Mouse (Mus musculus): ENCODE data around the gene Ggcx. TPM values are rescaled to one million over a fixed set of nuclear protein-coding genes. Genes with fewer than 3 reads are reported as not detected.
A peak's percentile ranks its signal among the peaks of the same experiment; 100 is the strongest.

Ggcx gene
- total RNA-seq, 2 experiments from 2014 or later, result 31.1 to 31.7 TPM

- intact Hi-C loops (cut with DNase I), result no loop called here
- DNase-seq, result no peak
Measured at GRCm38 (mm10) chr6:72386561-72386960, 27.5 kb upstream of the Ggcx start.

GRCm38 (mm10) chr6:72387816-72388215, 26.3 kb upstream of the Ggcx start:
- intact Hi-C loops (cut with DNase I), result no loop called here

GRCm38 (mm10) chr6:72388266-72388665, 25.8 kb upstream of the Ggcx start:
- DNase-seq, result no peak
- intact Hi-C loops (cut with DNase I), result no loop called here

More at GRCm38 (mm10) chr6:72387816-72388215, 26.3 kb upstream of the Ggcx start:
- DNase-seq, result no peak

GRCm38 (mm10) chr6:72388791-72389329, 25.2 kb upstream of the Ggcx start:
- DNase-seq, result no peak
- intact Hi-C loops (cut with DNase I), result no loop called here

GRCm38 (mm10) chr6:72389471-72389940, 24.6 kb upstream of the Ggcx start:
- no peak for DNase-seq
- intact Hi-C loops (cut with DNase I), result no loop called here

- DNase-seq, result peak; percentile 89 to 93
- intact Hi-C loops (cut with DNase I), result loop anchor here (5.0 kb wide), 1 partner anchor 113 kb away; no protein-coding TSS in a partner anchor
Measured at GRCm38 (mm10) chr6:72389941-72390771, 24.0 kb upstream of the Ggcx start, which contains the start of gene Vamp8. TSS of gene Vamp8 (minus strand) at chr6:72390703.

- intact Hi-C loops (cut with DNase I), result loop anchor here (5.0 kb wide), 1 partner anchor 114 kb away; no protein-coding TSS in a partner anchor
Measured at GRCm38 (mm10) chr6:72390795-72391521, 23.1 kb upstream of the Ggcx start.

GRCm38 (mm10) chr6:72392341-72392740, 21.8 kb upstream of the Ggcx start:
- intact Hi-C loops (cut with DNase I), result loop anchor here (5.0 kb wide), 1 partner anchor 115 kb away; no protein-coding TSS in a partner anchor
- DNase-seq, result no peak

More at GRCm38 (mm10) chr6:72390795-72391521, 23.1 kb upstream of the Ggcx start:
- peak; percentile 72 to 73 for DNase-seq

GRCm38 (mm10) chr6:72396837-72397251, 17.3 kb upstream of the Ggcx start:
- no peak for DNase-seq
- intact Hi-C loops (cut with DNase I), result no loop called here

GRCm38 (mm10) chr6:72399967-72400366, 14.1 kb upstream of the Ggcx start:
- DNase-seq, result no peak
- intact Hi-C loops (cut with DNase I), result loop anchor here (10.0 kb wide), 1 partner anchor 215 kb away; no protein-coding TSS in a partner anchor

GRCm38 (mm10) chr6:72401875-72402274, 12.2 kb upstream of the Ggcx start:
- peak; percentile 80 to 87 for DNase-seq
- intact Hi-C loops (cut with DNase I), result loop anchor here (10.0 kb wide), 1 partner anchor 217 kb away; no protein-coding TSS in a partner anchor

GRCm38 (mm10) chr6:72405356-72405755, 8.8 kb upstream of the Ggcx start:
- no peak for DNase-seq
- intact Hi-C loops (cut with DNase I), result loop anchor here (5.0 to 10.0 kb wide), 2 partner anchors 118 to 221 kb away; no protein-coding TSS in a partner anchor

- DNase-seq, result peak; percentile 76 to 88
- intact Hi-C loops (cut with DNase I), result loop anchor here (2.0 to 10.0 kb wide), 3 partner anchors 44 to 222 kb away; no protein-coding TSS in a partner anchor
Measured at GRCm38 (mm10) chr6:72407119-72407518, 7.0 kb upstream of the Ggcx start.

- intact Hi-C loops (cut with DNase I), result loop anchor here (5.0 to 10.0 kb wide), 2 partner anchors 122 to 225 kb away; no protein-coding TSS in a partner anchor
- peak; percentile 55 to 65 for DNase-seq
Measured at GRCm38 (mm10) chr6:72409567-72409966, 4.5 kb upstream of the Ggcx start.

- intact Hi-C loops (cut with DNase I), result no loop called here
- DNase-seq, result no peak
Measured at GRCm38 (mm10) chr6:72410003-72410402, 4.1 kb upstream of the Ggcx start.

GRCm38 (mm10) chr6:72410518-72410917, 3.6 kb upstream of the Ggcx start:
- DNase-seq, result no peak
- intact Hi-C loops (cut with DNase I), result no loop called here

- intact Hi-C loops (cut with DNase I), result no loop called here
- no peak for DNase-seq
Measured at GRCm38 (mm10) chr6:72415181-72415580, 1.1 kb downstream of the Ggcx start.

GRCm38 (mm10) chr6:72415964-72416772, 2.1 kb downstream of the Ggcx start:
- DNase-seq, result no peak
- intact Hi-C loops (cut with DNase I), result no loop called here

- no peak for DNase-seq
- intact Hi-C loops (cut with DNase I), result no loop called here
Measured at GRCm38 (mm10) chr6:72418279-72418678, 4.2 kb downstream of the Ggcx start.

- DNase-seq, result no peak
- intact Hi-C loops (cut with DNase I), result loop anchor here (10.0 kb wide), 1 partner anchor 415 kb away; no protein-coding TSS in a partner anchor
Measured at GRCm38 (mm10) chr6:72419806-72420205, 5.7 kb downstream of the Ggcx start.
